Mouse (Mus musculus): ENCODE measurements at regions not wholly inside any gene's neighbourhood (a gene's known extent, or its start where the extent isn't known, plus 50 kb on each side); places are given as distances from the start of the nearest gene placed in this dataset.
"Not testable (repeated sequence)": the region's sequence is repeated elsewhere in the genome, so short reads cannot be mapped to it uniquely, and the experiment has no call there.

GRCm38 (mm10) chr2:22029022-22029803 lies 198.1 kb upstream of the Myo3a start:
- Histone ChIP-seq H3K9ac (ENCODE audit: low read depth, low read length) (no peak overlapping the region; the same call in 1 of the 2 replicates), H3K4me2 (ENCODE audit: low read length) (no peak overlapping the region), H3K9me3 (replicated peaks; ENCODE audit: control insufficient read depth, low read length, poor library complexity, severe bottlenecking) (no peaks in the 10 kb centered on the region), H3K27me3 (ENCODE audit: control insufficient read depth, insufficient read depth, low read depth, low read length) (no peaks in the 10 kb centered on the region), H3K4me1 (ENCODE audit: control insufficient read depth, insufficient read depth, low read length) (peaks cover 3% of the 10 kb centered on the region; the same call in 1 of the 2 replicates), H3K4me3 (ENCODE audit: low read depth, low read length) (no peak overlapping the region), H3K36me3 (ENCODE audit: control insufficient read depth, insufficient read depth, low read length) (no peaks in the 10 kb centered on the region), H3K27ac (ENCODE audit: low read length) (peak overlapping the region; percentile 58)
- WGBS, result 34% methylated on average over 8 of the region's 8 CpGs
- peak; percentile 79 for ATAC-seq

- Histone ChIP-seq H3K9ac (ENCODE audit: low read depth, low read length) (no peak overlapping the region), H3K27ac (ENCODE audit: low read length) (peak overlapping the region; percentile 58; the same call in 1 of the 2 replicates), H3K4me2 (ENCODE audit: low read length) (no peak overlapping the region), H3K27me3 (ENCODE audit: control insufficient read depth, insufficient read depth, low read depth, low read length) (no peaks in the 10 kb centered on the region), H3K9me3 (replicated peaks; ENCODE audit: control insufficient read depth, low read length, poor library complexity, severe bottlenecking) (no peaks in the 10 kb centered on the region), H3K36me3 (ENCODE audit: control insufficient read depth, insufficient read depth, low read length) (no peaks in the 10 kb centered on the region), H3K4me3 (ENCODE audit: low read depth, low read length) (no peak overlapping the region), H3K4me1 (ENCODE audit: control insufficient read depth, insufficient read depth, low read length) (peaks cover 3% of the 10 kb centered on the region; the same call in 1 of the 2 replicates)
- 79% methylated on average over 5 of the region's 5 CpGs for WGBS
- no peak; the same call in 1 of the 2 replicates for ATAC-seq
These were observed 197.5 kb upstream of the Myo3a start for GRCm38 (mm10) chr2:22029804-22030194.

DNA sequence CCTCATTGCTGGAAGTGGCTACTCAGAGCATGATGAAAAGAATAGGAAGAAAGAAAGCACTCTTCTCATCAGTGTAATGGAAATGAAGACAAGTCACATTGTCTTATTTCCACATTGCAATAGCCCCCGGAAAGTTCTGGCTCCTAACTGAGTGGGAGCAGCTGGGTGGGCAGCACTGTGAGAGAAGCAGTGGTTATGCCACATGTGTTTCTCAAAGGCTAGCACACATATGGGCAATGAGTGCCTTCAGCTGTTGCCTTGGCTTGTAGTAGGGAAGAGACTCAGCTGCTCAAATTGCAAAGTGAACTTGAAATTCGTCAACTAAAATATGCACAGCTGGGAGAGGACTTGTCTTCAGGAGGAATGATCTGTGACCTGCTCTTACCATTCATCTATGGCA lies 190.5 kb upstream of the Myo3a start:
- Histone ChIP-seq H3K4me2 (ENCODE audit: low read length) (no peak overlapping the region), H3K27ac (ENCODE audit: low read length) (no peak overlapping the region), H3K4me1 (ENCODE audit: control insufficient read depth, insufficient read depth, low read length) (peaks cover 2% of the 10 kb centered on the region; the same call in 1 of the 2 replicates), H3K9ac (ENCODE audit: low read depth, low read length) (no peak overlapping the region), H3K4me3 (ENCODE audit: low read depth, low read length) (no peak overlapping the region), H3K9me3 (replicated peaks; ENCODE audit: control insufficient read depth, low read length, poor library complexity, severe bottlenecking) (no peaks in the 10 kb centered on the region), H3K36me3 (ENCODE audit: control insufficient read depth, insufficient read depth, low read length) (no peaks in the 10 kb centered on the region), H3K27me3 (ENCODE audit: control insufficient read depth, insufficient read depth, low read depth, low read length) (no peaks in the 10 kb centered on the region)
- 77% methylated on average over 2 of the region's 2 CpGs for WGBS
- no peak for ATAC-seq

GRCm38 (mm10) chr2:22038780-22039179 lies 188.5 kb upstream of the Myo3a start:
- Histone ChIP-seq H3K9ac (ENCODE audit: low read depth, low read length) (no peak overlapping the region), H3K27ac (ENCODE audit: low read length) (no peak overlapping the region), H3K9me3 (replicated peaks; ENCODE audit: control insufficient read depth, low read length, poor library complexity, severe bottlenecking) (no peaks in the 10 kb centered on the region), H3K4me2 (ENCODE audit: low read length) (no peak overlapping the region), H3K4me1 (ENCODE audit: control insufficient read depth, insufficient read depth, low read length) (peaks cover 2% of the 10 kb centered on the region; the same call in 1 of the 2 replicates), H3K4me3 (ENCODE audit: low read depth, low read length) (no peak overlapping the region), H3K27me3 (ENCODE audit: control insufficient read depth, insufficient read depth, low read depth, low read length) (no peaks in the 10 kb centered on the region), H3K36me3 (ENCODE audit: control insufficient read depth, insufficient read depth, low read length) (no peaks in the 10 kb centered on the region)
- 15% methylated on average over 2 of the region's 2 CpGs for whole genome bisulfite sequencing
- ATAC-seq, result peak; percentile 77

GRCm38 (mm10) chr2:22043937-22044336 lies 183.4 kb upstream of the Myo3a start:
- not testable (repeated sequence) for H3K4me2 ChIP-seq (ENCODE audit: low read length); H3K27me3 ChIP-seq (ENCODE audit: control insufficient read depth, insufficient read depth, low read depth, low read length); H3K4me1 ChIP-seq (ENCODE audit: control insufficient read depth, insufficient read depth, low read length); H3K27ac ChIP-seq (ENCODE audit: low read length); H3K4me3 ChIP-seq (ENCODE audit: low read depth, low read length); ATAC-seq; H3K9me3 ChIP-seq (replicated peaks; ENCODE audit: control insufficient read depth, low read length, poor library complexity, severe bottlenecking); H3K9ac ChIP-seq (ENCODE audit: low read depth, low read length); H3K36me3 ChIP-seq (ENCODE audit: control insufficient read depth, insufficient read depth, low read length)
- 87% methylated on average over 6 of the region's 6 CpGs for WGBS

GRCm38 (mm10) chr2:22044949-22045348 lies 182.4 kb upstream of the Myo3a start:
- Histone ChIP-seq H3K36me3 (ENCODE audit: control insufficient read depth, insufficient read depth, low read length) (no peaks in the 10 kb centered on the region), H3K9me3 (replicated peaks; ENCODE audit: control insufficient read depth, low read length, poor library complexity, severe bottlenecking) (no peaks in the 10 kb centered on the region), H3K4me1 (ENCODE audit: control insufficient read depth, insufficient read depth, low read length) (0 out of 2 replicates have a peak, but pooled peaks cover 4% of the 10 kb centered on the region), H3K9ac (ENCODE audit: low read depth, low read length) (no peak overlapping the region), H3K4me3 (ENCODE audit: low read depth, low read length) (no peak overlapping the region), H3K4me2 (ENCODE audit: low read length) (no peak overlapping the region), H3K27me3 (ENCODE audit: control insufficient read depth, insufficient read depth, low read depth, low read length) (no peaks in the 10 kb centered on the region), H3K27ac (ENCODE audit: low read length) (no peak overlapping the region)
- no peak for ATAC-seq
- 59% methylated on average over 2 of the region's 2 CpGs for WGBS

DNA sequence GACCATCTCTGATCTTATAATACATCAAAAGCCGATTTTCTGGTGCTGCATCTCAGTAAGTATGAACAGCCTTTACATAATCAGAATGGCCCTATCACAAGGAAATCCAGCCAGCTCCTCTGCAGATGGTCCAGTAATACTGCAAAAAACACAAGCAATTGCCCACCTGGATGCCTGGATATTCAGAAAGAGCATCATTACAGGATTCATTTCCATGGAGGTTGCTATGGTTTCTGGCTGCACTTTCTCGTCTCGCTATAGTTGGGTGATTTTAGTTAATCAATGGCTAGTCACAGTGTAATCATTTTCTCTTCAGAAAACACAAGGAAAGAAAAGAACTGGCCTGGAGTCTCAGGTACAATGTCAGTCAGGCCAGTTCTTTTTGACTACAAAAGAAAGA lies 179.8 kb upstream of the Myo3a start:
- ATAC-seq, result peak; percentile 84
- WGBS, result 32% methylated on average over 3 of the region's 3 CpGs
- H3K27ac ChIP-seq (ENCODE audit: low read length), result peak overlapping the region; percentile 66; the same call in 1 of the 2 replicates

DNA sequence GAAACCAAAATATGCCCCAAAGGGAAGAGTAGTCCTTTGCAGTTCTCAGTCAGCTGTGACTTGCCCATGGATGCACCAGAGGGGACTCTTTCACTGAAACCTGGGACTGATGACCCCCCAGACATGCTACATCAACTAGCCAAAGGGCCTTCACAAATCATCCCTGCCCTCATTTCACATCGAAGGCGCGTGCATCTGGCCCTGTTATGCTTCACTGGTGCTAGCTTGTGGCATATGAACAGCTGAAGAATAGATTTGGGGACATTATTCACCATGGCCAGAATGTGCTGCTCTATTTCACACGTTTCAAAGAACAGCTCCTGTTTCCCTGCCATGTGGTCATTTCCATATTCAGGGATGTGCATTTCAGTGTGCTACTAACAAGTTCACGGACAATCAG lies 160.8 kb upstream of the Myo3a start:
- no peaks in the 10 kb centered on the region for H3K27me3 ChIP-seq (ENCODE audit: control insufficient read depth, insufficient read depth, low read depth, low read length)
- H3K4me2 ChIP-seq (ENCODE audit: low read length), result no peak overlapping the region
- no peaks in the 10 kb centered on the region for H3K9me3 ChIP-seq (replicated peaks; ENCODE audit: control insufficient read depth, low read length, poor library complexity, severe bottlenecking)
- no peak overlapping the region for H3K9ac ChIP-seq (ENCODE audit: low read depth, low read length)
- H3K36me3 ChIP-seq (ENCODE audit: control insufficient read depth, insufficient read depth, low read length), result no peaks in the 10 kb centered on the region
- no peak for ATAC-seq
- H3K27ac ChIP-seq (ENCODE audit: low read length), result no peak overlapping the region; the same call in 1 of the 2 replicates
- H3K4me1 ChIP-seq (ENCODE audit: control insufficient read depth, insufficient read depth, low read length), result no peaks in the 10 kb centered on the region
- WGBS, result 70% methylated on average over 5 of the region's 5 CpGs
- H3K4me3 ChIP-seq (ENCODE audit: low read depth, low read length), result no peak overlapping the region

More for the DNA sequence above, 179.8 kb upstream of the Myo3a start:
- no peaks in the 10 kb centered on the region for H3K36me3 ChIP-seq (ENCODE audit: control insufficient read depth, insufficient read depth, low read length)
- H3K27me3 ChIP-seq (ENCODE audit: control insufficient read depth, insufficient read depth, low read depth, low read length), result no peaks in the 10 kb centered on the region
- H3K4me2 ChIP-seq (ENCODE audit: low read length), result no peak overlapping the region
- H3K4me1 ChIP-seq (ENCODE audit: control insufficient read depth, insufficient read depth, low read length), result 0 out of 2 replicates have a peak, but pooled peaks cover 4% of the 10 kb centered on the region
- no peaks in the 10 kb centered on the region for H3K9me3 ChIP-seq (replicated peaks; ENCODE audit: control insufficient read depth, low read length, poor library complexity, severe bottlenecking)
- H3K9ac ChIP-seq (ENCODE audit: low read depth, low read length), result no peak overlapping the region
- H3K4me3 ChIP-seq (ENCODE audit: low read depth, low read length), result no peak overlapping the region

DNA sequence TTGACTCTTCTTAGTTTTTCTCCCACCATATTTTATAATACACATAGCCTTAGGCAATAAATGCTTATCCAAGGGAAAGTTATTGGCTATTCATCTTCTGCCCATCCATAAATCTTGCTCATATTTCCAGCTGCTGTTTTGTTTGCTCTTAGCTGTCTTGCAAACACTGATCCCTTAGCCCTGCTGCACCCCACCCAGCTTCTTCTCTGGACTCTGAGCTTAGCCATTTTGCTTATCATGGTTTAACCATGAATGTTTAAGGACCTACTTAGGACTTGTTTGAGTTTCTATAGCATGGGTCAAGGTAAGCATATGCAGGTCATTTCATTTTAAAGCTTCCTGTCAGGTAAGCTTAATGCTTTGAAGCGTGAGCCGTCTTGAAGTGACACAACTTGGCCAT lies 130.5 kb upstream of the Myo3a start:
- WGBS, result 88% methylated on average over 2 of the region's 2 CpGs
- no peak overlapping the region for H3K9ac ChIP-seq (ENCODE audit: low read depth, low read length)

More for the DNA sequence above, 130.5 kb upstream of the Myo3a start:
- Histone ChIP-seq H3K4me3 (ENCODE audit: low read depth, low read length) (no peak overlapping the region), H3K4me1 (ENCODE audit: control insufficient read depth, insufficient read depth, low read length) (no peaks in the 10 kb centered on the region), H3K36me3 (ENCODE audit: control insufficient read depth, insufficient read depth, low read length) (no peaks in the 10 kb centered on the region), H3K27ac (ENCODE audit: low read length) (no peak overlapping the region), H3K4me2 (ENCODE audit: low read length) (no peak overlapping the region), H3K27me3 (ENCODE audit: control insufficient read depth, insufficient read depth, low read depth, low read length) (no peaks in the 10 kb centered on the region), H3K9me3 (replicated peaks; ENCODE audit: control insufficient read depth, low read length, poor library complexity, severe bottlenecking) (no peaks in the 10 kb centered on the region)
- no peak for ATAC-seq
